Mouse (Mus musculus) thymus, postnatal 14 days (tissue): ENCODE measurements around the gene Myog.

Experiments
- DNase-seq: peaks from one replicate; pipeline ENCODE4 v3.0.0; 2021

The Myog gene

DNA sequence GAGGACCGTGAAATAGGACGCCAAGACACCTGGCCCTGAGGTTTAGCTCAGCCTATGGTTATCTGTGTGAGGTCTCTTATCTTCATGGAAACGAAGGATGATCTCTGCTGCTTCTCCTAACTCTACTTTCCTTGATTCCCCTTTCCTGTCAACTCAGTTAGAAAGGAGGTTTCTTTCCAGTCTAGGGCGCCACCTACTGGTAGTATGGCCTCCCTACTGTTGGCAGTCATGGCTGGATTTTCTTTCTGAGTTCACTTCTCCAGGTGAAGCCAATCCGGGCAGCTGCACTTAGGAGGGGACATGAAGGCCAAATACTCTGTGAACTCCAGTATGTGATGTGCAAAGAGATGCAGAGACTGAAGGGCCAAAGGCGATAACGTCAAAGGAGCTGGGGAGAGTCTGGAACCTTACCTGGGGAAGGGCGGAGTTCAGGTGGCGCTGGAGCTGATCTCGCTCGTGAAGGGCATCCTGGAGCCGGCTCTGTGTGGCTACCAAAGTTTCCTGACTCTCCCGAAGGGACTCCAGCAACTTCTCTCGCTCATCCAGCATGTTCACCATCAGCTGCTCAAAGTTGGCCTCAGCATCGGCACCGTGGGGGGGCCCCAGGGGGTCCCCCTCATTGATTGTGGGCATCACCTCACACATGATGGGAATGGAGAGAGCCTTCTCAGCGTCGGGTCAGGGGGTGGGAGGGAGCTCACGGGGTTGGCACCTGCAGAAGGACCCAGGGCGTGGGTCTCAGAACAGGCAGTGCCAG, 42.3 kb downstream of the Myog start:
- peak; percentile 77 for DNase-seq

DNA sequence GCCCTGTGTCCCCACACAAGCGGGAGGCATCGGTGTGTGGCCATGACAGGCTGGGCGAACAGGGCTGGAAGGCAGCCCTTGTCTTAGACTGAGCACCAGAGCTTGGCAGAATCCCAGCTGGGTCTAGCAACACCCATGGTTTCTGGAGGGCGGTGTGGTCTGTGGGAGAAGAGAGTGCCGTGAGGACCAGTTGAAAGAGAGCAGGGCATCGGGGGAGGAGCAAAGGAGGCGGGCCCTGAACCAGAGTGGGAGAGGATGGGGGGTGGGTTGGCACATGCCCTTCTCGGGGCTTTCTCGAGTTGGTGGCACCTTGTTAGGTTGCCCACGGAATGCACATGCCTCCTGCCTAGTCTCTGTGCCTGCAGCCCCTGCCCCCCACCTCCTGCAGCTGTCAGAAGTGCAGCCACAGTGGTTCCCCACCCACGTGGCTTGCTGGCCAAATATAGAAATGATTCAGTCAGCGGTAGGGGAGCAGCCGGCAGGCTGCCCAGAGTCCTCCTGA, 43.0 kb downstream of the Myog start, which contains the start of gene Ppfia4:
Gene Ppfia4, minus strand, starts transcription at position 159 of the 502 bp plus-strand sequence.
- DNase-seq, result peak; percentile 54

DNA sequence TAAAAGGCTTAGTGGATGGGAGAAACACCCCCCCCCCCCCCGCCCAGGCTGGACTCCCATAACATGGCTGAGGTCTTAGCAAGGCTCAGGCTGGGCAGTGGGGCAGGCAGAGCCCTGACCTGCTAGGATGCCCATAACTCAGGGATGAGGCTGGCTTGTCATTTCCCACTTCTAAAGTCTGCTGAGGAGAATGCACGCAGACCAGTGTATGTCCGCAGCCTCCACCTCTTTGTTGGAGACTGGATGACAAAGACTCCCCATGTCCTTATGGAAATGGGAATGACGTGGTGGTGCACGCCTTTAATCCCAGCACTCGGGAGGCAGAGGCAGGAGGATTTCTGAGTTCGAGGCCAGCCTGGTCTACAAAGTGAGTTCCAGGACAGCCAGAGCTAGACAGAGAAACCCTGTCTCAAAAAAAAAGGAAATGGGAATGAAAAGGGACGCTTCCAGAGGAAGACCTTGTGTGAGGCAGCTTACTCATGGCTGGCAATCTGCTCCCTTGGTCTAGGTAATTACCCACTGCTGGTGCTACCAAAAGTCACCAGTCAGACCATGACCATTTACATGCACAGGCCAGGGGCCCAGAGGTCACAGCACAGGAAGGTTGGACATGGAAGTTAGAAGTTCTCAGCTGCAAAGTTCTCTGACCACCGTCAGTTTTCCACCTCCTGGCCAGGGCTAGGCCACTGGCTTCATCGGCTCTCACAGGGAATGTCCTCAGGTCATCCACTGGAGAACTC, 43.8 kb downstream of the Myog start:
- DNase-seq, result no peak

GRCm38 (mm10) chr1:134334111-134334827, 44.5 kb downstream of the Myog start:
- no peak for DNase-seq

- no peak for DNase-seq
These were observed 45.6 kb downstream of the Myog start for GRCm38 (mm10) chr1:134335211-134335923.

DNA sequence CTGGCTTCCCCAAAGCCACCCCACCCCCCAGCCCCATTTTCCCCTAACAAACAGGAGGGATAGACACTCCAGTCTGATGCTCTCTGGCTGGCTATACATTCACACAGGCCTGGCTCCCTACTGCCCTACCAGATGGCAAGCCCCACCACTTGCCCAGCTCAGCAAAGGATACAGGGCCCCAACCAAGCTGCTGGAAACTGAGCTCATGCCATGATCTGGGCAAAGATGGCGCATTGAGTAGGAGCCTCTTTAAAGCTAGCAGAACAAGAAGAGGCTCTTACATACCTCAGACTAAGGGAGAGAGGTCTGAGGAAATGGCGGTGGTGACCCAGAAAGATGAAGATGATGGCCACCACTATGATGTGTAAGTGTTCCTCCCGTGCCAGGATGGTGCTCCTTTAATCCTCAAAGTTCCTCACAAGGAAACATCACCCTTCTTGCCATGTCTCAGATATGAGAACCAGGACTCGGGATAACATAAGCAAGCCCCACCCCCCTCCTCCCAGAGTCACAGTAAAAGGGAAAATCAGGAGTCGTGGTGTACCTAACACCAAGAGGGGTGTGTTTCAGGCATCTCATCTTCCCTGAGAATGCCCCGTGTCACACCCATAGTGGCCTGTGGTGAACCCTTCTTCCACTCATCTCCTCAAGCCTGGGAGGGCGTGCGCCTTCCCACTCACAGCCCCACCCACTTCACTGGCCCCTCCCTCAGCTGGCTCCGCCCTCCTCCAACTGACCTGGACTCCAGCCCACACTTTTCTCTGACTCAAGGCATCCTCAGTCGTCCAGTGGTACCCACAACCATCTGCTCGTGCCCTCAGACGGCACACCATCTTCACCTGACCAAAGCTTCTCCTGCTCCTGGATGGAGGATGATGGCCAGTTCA, 46.4 kb downstream of the Myog start:
- DNase-seq, result no peak

DNA sequence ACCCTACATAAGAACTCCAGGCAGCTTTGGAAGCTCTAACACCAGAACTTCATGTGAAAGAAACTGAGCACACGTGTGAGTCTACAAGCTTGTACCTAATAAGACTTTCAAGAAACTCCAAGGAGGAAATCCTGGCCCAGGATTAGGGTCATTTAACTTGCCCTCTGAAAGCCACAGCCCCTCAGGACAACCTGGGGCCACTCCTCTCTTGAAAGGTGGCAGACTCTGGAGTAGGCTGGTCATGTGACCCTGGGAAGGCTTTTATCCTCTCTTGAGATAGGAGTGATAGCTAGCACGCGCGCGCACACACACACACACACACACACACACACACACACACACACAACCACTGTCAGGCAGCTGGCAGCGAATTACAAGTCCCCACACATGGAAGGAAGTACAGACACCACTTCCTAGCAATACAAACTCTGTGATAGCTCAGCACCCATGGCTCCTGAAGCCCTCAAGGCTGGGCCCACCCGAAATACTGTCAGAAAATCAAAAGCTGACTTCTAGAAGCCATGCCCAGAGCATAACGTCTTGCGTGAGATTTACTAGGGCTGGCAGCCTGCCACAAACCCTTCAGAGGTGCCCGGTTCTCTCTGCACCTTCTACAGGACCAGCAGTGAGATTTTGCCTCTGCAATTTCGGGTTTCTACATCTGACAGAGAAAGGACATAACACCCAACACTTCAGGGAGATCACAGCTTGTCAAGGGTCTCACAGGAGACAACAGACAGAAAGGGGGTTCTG, 47.3 kb downstream of the Myog start:
- peak; percentile 18 for DNase-seq

DNA sequence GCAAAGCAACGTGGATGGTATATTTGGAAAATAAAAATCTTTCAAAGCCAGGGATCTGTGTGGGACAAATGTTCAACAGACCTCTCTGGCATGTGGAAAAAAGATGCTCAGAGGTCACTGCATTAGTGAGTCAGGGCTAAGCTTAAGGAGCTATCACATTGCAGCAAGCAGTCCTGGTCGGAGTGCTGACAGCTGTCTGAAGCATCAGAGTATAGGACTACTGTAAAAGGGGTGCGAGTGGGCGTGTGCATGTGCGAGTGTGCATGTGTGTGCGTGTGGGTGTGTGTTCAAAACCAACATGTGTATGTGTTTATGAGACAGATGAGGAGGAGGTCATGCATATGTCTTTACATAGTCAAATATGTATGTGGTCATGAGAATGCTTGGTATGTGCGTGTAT, 49.4 kb downstream of the Myog start:
- no peak for DNase-seq

- DNase-seq, result no peak
These were observed 50.2 kb downstream of the Myog start for GRCm38 (mm10) chr1:134339757-134340619.

DNA sequence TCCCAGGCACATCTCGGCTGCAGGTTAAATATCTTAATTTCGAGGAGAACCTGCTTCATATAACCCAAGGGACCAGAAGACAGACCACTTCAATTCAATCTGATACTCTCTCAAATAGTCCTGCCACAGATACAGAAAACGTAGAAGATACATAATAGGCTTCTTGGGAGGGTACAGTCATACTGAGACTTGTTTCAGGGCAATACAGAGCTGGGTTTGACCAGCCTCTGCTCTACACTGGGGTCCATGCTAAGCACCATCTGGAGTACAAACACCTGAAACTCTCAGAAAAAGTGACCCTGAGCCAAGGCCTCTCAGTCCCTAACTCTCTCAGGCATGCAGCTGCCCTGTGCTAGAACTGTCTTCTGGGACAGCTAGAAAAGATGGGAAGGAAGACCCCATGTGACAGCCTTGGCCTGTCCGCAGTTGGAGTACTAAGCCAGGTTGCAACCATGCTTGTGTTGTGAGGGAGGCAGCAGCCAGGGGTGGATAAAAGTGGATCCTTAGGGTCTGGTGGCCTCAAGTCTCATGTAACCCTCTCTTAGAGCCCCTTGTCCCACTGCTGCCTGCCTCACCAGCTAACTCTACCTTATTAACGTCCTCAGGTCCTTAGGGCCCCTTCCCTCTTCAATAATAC, 52.0 kb downstream of the Myog start:
- no peak for DNase-seq
